Mouse (Mus musculus) stomach, postnatal 0 days (tissue): Measurements from ENCODE around the gene Barhl2. TPM values are rescaled to one million over a fixed set of nuclear protein-coding genes. Genes with fewer than 3 reads are reported as not detected.
A peak's percentile ranks its signal among the peaks of the same experiment; 100 is the strongest.

ENCODE experiments used
- ATAC-seq: fragments of 200-750 bp; cut with Nextera tagmentation; 2 replicates; pipeline ENCODE4 v1.8.0; 2017; ENCODE audit not compliant: low FRiP score, low TSS enrichment
- DNase-seq: peaks from one replicate; pipeline ENCODE4 v3.0.0-alpha.2; 2016; ENCODE audit warnings: low spot score
- H3K27ac ChIP-seq: fragments of 300-500 bp; sonication (generic); replicated peaks from 2 replicates; pipeline ENCODE4 v1.5.1; 2014; ENCODE audit warnings: mild to moderate bottlenecking, control low read depth
- H3K27me3 ChIP-seq: fragments of 300-500 bp; sonication (generic); 2 replicates; pipeline ENCODE4 v1.6.1; 2014; ENCODE audit warnings: low read length; ENCODE audit not compliant: control insufficient read depth, insufficient read depth
- H3K36me3 ChIP-seq: fragments of 300-500 bp; sonication (generic); 2 replicates; pipeline ENCODE4 v1.6.1; 2014; ENCODE audit warnings: low read length, mixed read lengths; ENCODE audit not compliant: control insufficient read depth, insufficient read depth
- H3K4me1 ChIP-seq: fragments of 300-500 bp; sonication (generic); replicated peaks from 2 replicates; pipeline ENCODE4 v1.6.1; 2014; ENCODE audit warnings: antibody characterized with exemption; ENCODE audit not compliant: control insufficient read depth, insufficient read depth
- H3K4me2 ChIP-seq: fragments of 300-500 bp; sonication (generic); replicated peaks from 2 replicates; pipeline ENCODE4 v1.6.1; 2014; ENCODE audit warnings: low read depth, mild to moderate bottlenecking, control low read depth, moderate library complexity
- H3K4me3 ChIP-seq: fragments of 300-500 bp; sonication (generic); 2 replicates; pipeline ENCODE4 v1.5.1; 2014; ENCODE audit warnings: low read depth, low read length, control low read depth
- H3K9ac ChIP-seq: fragments of 300-500 bp; sonication (generic); 2 replicates; pipeline ENCODE4 v1.6.1; 2014; ENCODE audit warnings: mild to moderate bottlenecking, low read length, control low read depth, mixed read lengths
- H3K9me3 ChIP-seq: fragments of 300-500 bp; sonication (generic); 2 replicates; pipeline ENCODE4 v1.6.1; 2016; ENCODE audit warnings: low read length; ENCODE audit not compliant: control insufficient read depth
- CTCF ChIP-seq: IDR thresholded peaks from 2 replicates; pipeline ENCODE4 v1.5.1; 2016; ENCODE audit warnings: antibody characterized with exemption, low read depth, mild to moderate bottlenecking, moderate library complexity
- EP300 ChIP-seq: optimal IDR thresholded peaks from 2 replicates; pipeline ENCODE3; 2016; ENCODE audit warnings: antibody characterized with exemption
- WGBS: fragments of 180-500 bp; shearing (Covaris S2); extraction: QIAGEN DNeasy Blood & Tissue Kit; methylation state at CpG from one replicate; pipeline ENCODE4 v1.1.7; 2014; 5-methylcytosine and 5-hydroxymethylcytosine counted together
- polyA plus RNA-seq: library from polyadenylated mRNA; unstranded; fragments of >200 nt; fragmentation: Nextera tagmentation; extraction: Ambion mirVana; gene quantifications from 2 replicates; pipeline ENCODE4 v1.2.1, GENCODE M21; 2015

The Barhl2 gene
- polyA plus RNA-seq, 1 experiment from 2014 or later: not detected

- H3K4me2 ChIP-seq: no peak overlapping the region; the same call in 1 of the 2 replicates
- no peak for TF ChIP-seq EP300
- ATAC-seq: no peak
These were observed 648 bp downstream of the Barhl2 start for GRCm38 (mm10) chr5:106457111-106457925.

DNA sequence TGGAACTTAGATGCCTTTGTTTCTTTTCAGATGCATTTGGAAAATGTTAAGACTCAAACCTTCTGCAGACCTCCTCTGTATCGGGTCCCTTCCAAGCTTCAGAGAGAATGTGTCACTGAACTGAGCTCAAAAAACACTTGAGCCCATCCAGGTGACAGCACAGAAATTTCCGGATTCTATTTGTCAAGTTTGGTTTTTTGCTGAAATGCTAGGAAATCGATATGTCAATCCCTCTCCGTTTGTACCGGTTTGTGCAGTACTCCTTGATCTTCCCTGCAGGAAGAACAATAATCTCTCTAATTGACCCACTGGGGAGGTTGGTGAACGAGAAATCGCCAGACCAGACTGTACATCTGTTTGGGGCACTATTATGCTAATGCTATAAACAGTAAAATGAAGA is 2.0 kb downstream of the Barhl2 start:
- Histone ChIP-seq H3K27me3 (peaks cover 41% of the 10 kb centered on the region), H3K9ac (no peak overlapping the region), H3K4me1 (no peaks in the 10 kb centered on the region), H3K4me2 (no peak overlapping the region), H3K9me3 (no peaks in the 10 kb centered on the region), H3K27ac (no peak overlapping the region), H3K4me3 (no peak overlapping the region), H3K36me3 (no peaks in the 10 kb centered on the region)
- ATAC-seq: no peak
- 5% methylated on average over 7 of the region's 7 CpGs for WGBS
- DNase-seq: no peak
- no peak for TF ChIP-seq EP300
- TF ChIP-seq CTCF: no peak

More at GRCm38 (mm10) chr5:106457111-106457925, 648 bp downstream of the Barhl2 start:
- DNase-seq: peak; percentile 23
- WGBS: 1% methylated on average over 63 of the region's 63 CpGs
- H3K27ac ChIP-seq: no peak overlapping the region
- no peaks in the 10 kb centered on the region for H3K36me3 ChIP-seq
- no peaks in the 10 kb centered on the region for H3K4me1 ChIP-seq
- H3K9me3 ChIP-seq: no peaks in the 10 kb centered on the region
- no peak overlapping the region for H3K4me3 ChIP-seq
- no peak overlapping the region for H3K9ac ChIP-seq
- H3K27me3 ChIP-seq: peaks cover 46% of the 10 kb centered on the region

- Histone ChIP-seq H3K9ac (no peak overlapping the region), H3K36me3 (no peaks in the 10 kb centered on the region), H3K4me1 (no peaks in the 10 kb centered on the region), H3K4me2 (no peak overlapping the region), H3K27ac (no peak overlapping the region), H3K4me3 (no peak overlapping the region), H3K27me3 (peaks cover 39% of the 10 kb centered on the region), H3K9me3 (no peaks in the 10 kb centered on the region)
- DNase-seq (no peak), ATAC-seq (no peak)
- WGBS: 4% methylated on average over 17 of the region's 17 CpGs
- no peak for TF ChIP-seq EP300
- TF ChIP-seq CTCF: no peak
These were observed 2.7 kb downstream of the Barhl2 start for GRCm38 (mm10) chr5:106455106-106455920.

DNA sequence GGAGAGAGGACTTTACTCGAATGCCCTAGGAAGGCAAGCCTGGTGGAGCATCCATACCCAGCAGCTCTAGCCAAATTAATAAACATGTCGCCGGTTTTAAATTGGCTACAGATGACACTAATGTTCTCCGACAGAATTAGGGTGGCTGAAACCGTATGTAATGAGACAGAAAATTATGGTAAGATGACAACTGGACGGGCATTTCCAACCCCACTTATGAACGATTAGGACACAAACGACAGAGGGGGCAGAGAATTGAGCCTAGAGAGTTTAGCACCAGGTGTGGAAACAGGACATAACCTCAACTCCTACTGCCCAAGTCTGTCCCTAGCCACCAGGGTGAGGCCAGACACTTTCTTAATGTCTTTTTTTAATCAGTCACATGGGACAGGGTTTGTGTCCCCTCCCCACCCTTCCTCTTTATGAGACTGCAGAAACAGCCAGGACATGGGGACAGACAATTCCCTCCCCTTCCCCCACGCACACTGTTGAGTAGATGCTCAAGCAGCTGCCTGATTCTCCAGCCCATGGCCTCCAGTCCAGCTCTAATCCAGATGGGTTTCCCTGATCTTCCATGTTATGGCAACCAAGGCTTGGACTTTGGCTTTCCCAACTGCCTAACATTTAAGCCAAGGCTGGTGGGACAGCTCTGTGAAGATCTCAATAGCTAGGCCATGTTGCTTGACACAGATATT is 3.4 kb downstream of the Barhl2 start:
- ATAC-seq (no peak), DNase-seq (no peak)
- H3K36me3 ChIP-seq: no peaks in the 10 kb centered on the region
- H3K27ac ChIP-seq: no peak overlapping the region
- H3K4me3 ChIP-seq: no peak overlapping the region
- 4% methylated on average over 9 of the region's 9 CpGs for WGBS
- no peaks in the 10 kb centered on the region for H3K9me3 ChIP-seq
- H3K4me1 ChIP-seq: no peaks in the 10 kb centered on the region
- H3K4me2 ChIP-seq: no peak overlapping the region
- peaks cover 36% of the 10 kb centered on the region for H3K27me3 ChIP-seq
- TF ChIP-seq CTCF (no peak), EP300 (no peak)
- H3K9ac ChIP-seq: no peak overlapping the region

GRCm38 (mm10) chr5:106453886-106454321 is 4.1 kb downstream of the Barhl2 start:
- Histone ChIP-seq H3K9me3 (no peaks in the 10 kb centered on the region), H3K9ac (no peak overlapping the region), H3K27ac (no peak overlapping the region), H3K4me1 (no peaks in the 10 kb centered on the region), H3K4me3 (no peak overlapping the region), H3K36me3 (no peaks in the 10 kb centered on the region), H3K4me2 (no peak overlapping the region), H3K27me3 (peaks cover 39% of the 10 kb centered on the region)
- 2% methylated on average over 13 of the region's 13 CpGs for WGBS
- DNase-seq (no peak), ATAC-seq (no peak)
- no peak for TF ChIP-seq EP300
- TF ChIP-seq CTCF: no peak
